Mouse (Mus musculus) lung, adult 2 months (tissue): Measurements from ENCODE around the gene 1700028J19Rik.
"Not testable (repeated sequence)": the region's sequence is repeated elsewhere in the genome, so short reads cannot be mapped to it uniquely, and the experiment has no call there.

Experiments used
- CTCF ChIP-seq: fragments of 200-500 bp; IDR thresholded peaks from 2 replicates; pipeline ENCODE4 v1.5.1; 2011; ENCODE audit warnings: mild to moderate bottlenecking, low read length, control low read depth; ENCODE audit not compliant: insufficient read depth
- POLR2A ChIP-seq: fragments of 200-500 bp; IDR thresholded peaks from 2 replicates; pipeline ENCODE4 v1.6.1; 2011; ENCODE audit warnings: low read depth, mild to moderate bottlenecking, control low read depth, low read length, borderline replicate concordance; ENCODE audit errors: extremely low read depth

GRCm38 (mm10) chr7:44221601-44222000 lies 24.9 kb downstream of the 1700028J19Rik start:
- not testable (repeated sequence) for TF ChIP-seq CTCF, POLR2A
